Mouse (Mus musculus) megakaryocyte, embryonic 14.5 days (primary cell): Measurements from ENCODE around the gene Synrg. TPM values are rescaled to one million over a fixed set of nuclear protein-coding genes. Genes with fewer than 3 reads are reported as not detected.

Source experiments
- H3K27me3 ChIP-seq: replicated peaks from 2 replicates; pipeline ENCODE3; 2012; ENCODE audit warnings: inconsistent platforms
- H3K36me3 ChIP-seq: replicated peaks from 2 replicates; pipeline ENCODE3; 2012; ENCODE audit warnings: low read length, inconsistent platforms, mixed read lengths
- H3K4me1 ChIP-seq: 2 replicates; pipeline ENCODE4 v1.6.1; 2012; ENCODE audit warnings: inconsistent platforms
- H3K4me3 ChIP-seq: replicated peaks from 2 replicates; pipeline ENCODE3; 2012; ENCODE audit warnings: moderate library complexity, mild to moderate bottlenecking, inconsistent platforms
- H3K9me3 ChIP-seq: 2 replicates; pipeline ENCODE4 v1.6.1; 2012; ENCODE audit warnings: inconsistent platforms
- FLI1 ChIP-seq: IDR thresholded peaks from 2 replicates; pipeline ENCODE4 v1.6.1; 2012; ENCODE audit warnings: low read length, inconsistent platforms, mixed read lengths
- GATA1 ChIP-seq: IDR thresholded peaks from 3 replicates; pipeline ENCODE4 v1.6.1; 2012; ENCODE audit warnings: mixed read lengths, low read length, inconsistent platforms, borderline replicate concordance
- polyA plus RNA-seq: library from polyadenylated mRNA; stranded (reverse); fragments of >175 nt; gene quantifications from 2 replicates; pipeline ENCODE4 v1.2.3, GENCODE M21; 2012; ENCODE audit warnings: low replicate concordance; ENCODE audit not compliant: insufficient read depth

The Synrg gene
- polyA plus RNA-seq, 1 experiment = 2.2 TPM

DNA sequence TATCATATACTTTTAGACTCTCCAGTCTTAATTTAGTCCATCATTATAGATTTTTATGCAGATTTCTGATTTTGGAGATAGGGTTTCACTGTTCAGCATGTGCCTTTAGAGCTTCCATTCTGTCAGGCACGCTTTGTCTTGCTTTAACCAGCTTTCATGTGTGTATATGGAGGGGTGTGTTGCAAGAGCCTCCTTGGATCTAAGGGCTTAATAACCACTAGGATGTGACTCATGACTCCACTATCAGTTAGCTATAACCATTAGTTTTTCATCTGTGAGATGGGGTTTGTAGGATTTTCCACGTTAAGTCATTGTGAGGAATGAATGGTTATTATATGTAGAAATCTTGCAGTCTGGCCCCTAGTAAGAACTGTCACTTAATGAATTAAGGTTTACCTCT lies 7.4 kb upstream of the Synrg start:
- H3K9me3 ChIP-seq = no peaks in the 10 kb centered on the region
- peaks cover 5% of the 10 kb centered on the region; the same call in 1 of the 2 replicates for H3K4me1 ChIP-seq
- TF ChIP-seq GATA1 = no peak
- TF ChIP-seq FLI1 = no peak
- no peak overlapping the region for H3K4me3 ChIP-seq
- H3K27me3 ChIP-seq = no peaks in the 10 kb centered on the region
- peaks cover 97% of the 10 kb centered on the region for H3K36me3 ChIP-seq

DNA sequence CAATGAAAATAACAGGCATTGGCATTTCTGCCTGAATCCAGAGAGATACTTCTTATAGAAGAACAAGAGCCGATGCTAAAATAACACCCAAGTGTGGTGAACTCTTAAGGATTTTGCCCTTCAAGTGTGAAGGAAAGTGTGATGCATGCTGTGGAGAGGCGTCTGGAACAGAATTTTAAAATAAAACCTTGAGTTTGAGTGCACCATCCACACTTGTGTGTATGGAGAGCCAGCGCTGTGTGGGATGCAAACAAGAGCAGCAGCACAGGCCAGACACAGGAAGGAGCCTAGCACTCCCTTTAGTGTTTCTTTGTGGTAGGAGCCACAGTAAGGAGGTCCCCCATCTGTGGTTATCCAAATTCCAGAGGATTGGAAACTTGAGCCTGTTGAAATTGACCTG lies 2.2 kb upstream of the Synrg start:
- H3K27me3 ChIP-seq = no peaks in the 10 kb centered on the region
- peaks cover 28% of the 10 kb centered on the region for H3K4me1 ChIP-seq
- H3K36me3 ChIP-seq = peaks cover 60% of the 10 kb centered on the region
- H3K4me3 ChIP-seq = no peak overlapping the region
- TF ChIP-seq FLI1 (no peak), GATA1 (no peak)
- H3K9me3 ChIP-seq = no peaks in the 10 kb centered on the region

DNA sequence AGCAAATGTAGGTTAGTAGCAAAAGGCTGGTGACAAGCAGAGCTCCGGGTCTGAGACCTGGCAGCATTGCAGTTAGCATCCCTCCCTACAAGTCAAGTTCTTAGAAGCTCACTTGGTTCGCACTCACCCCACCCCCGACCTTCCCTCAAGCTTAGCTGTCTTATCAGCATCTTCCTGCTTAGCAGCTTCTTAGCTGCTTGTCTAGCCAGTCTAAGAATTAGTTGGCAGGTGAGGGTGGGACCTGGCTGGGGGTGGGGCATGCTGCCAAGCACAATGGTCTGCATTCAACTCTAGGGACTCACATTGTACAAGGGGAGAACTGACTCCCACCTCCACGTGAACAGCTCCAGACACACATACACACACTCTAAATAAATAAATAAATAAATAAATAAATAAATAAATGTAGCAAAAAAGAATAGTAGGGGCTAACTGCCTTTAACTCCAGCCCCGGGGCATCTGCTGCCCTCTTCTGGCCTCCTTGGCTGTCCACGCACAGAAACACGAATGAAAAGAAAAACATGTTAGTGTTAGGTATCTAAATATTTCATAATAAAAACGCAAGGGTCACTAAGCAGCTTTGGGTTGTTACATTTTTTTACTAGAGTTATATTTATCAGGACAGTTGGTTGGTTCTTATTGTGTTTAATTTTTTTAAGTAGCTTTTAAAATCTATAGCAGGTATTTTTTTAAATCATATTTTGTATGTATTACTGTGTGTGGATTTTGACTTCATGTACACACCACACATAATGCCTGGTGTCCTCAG lies 3.4 kb downstream of the Synrg start:
- Histone ChIP-seq H3K9me3 (no peaks in the 10 kb centered on the region), H3K36me3 (peaks cover 45% of the 10 kb centered on the region), H3K4me3 (no peak overlapping the region), H3K27me3 (no peaks in the 10 kb centered on the region), H3K4me1 (peaks cover 47% of the 10 kb centered on the region)
- TF ChIP-seq FLI1 (no peak), GATA1 (no peak)

DNA sequence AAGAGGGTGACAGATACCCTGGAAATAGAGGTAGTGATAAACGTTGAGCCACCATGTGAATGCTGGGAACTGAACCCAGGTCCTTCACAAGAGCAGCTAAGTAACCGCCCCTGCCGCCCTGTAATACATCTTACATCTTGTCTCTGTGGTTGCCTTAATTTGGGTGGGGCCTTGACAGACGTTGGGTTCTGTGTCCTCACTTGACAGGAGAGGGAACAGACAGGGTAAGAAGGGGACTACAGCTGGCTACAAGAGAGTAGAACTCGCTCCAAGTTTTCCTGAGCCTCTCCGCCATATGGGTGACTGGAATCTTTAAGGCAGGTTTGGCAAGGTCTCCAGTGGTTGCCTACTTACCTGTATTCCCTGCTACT lies 4.0 kb downstream of the Synrg start:
- H3K36me3 ChIP-seq = peaks cover 45% of the 10 kb centered on the region
- peaks cover 50% of the 10 kb centered on the region for H3K4me1 ChIP-seq

DNA sequence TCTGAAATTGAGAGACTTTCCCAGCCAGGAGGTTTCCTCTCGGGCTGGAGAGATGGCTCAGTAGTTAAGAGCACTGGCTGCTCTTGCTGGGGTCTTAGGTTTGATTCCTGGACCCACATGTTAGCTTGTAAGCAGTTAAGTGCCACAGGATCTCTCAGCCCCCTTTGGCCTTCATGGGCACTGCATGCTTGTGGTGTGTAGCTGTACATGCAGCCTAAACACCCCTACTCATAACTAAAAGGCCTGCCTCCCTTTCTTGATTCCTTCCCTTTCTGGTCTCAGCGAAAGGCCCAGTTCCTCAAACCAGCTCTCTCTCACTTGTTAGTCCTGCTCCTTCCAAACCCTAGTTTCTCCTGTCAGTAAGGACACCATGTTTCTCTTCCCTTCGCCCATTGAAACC lies 4.8 kb downstream of the Synrg start:
- Histone ChIP-seq H3K27me3 (no peaks in the 10 kb centered on the region), H3K36me3 (peaks cover 50% of the 10 kb centered on the region), H3K4me3 (no peak overlapping the region), H3K9me3 (no peaks in the 10 kb centered on the region), H3K4me1 (peaks cover 46% of the 10 kb centered on the region)
- TF ChIP-seq FLI1 (no peak), GATA1 (no peak)

More for the DNA sequence above, 4.0 kb downstream of the Synrg start:
- H3K4me3 ChIP-seq = no peak overlapping the region
- no peaks in the 10 kb centered on the region for H3K27me3 ChIP-seq
- TF ChIP-seq FLI1 = no peak
- no peak for TF ChIP-seq GATA1
- H3K9me3 ChIP-seq = no peaks in the 10 kb centered on the region

DNA sequence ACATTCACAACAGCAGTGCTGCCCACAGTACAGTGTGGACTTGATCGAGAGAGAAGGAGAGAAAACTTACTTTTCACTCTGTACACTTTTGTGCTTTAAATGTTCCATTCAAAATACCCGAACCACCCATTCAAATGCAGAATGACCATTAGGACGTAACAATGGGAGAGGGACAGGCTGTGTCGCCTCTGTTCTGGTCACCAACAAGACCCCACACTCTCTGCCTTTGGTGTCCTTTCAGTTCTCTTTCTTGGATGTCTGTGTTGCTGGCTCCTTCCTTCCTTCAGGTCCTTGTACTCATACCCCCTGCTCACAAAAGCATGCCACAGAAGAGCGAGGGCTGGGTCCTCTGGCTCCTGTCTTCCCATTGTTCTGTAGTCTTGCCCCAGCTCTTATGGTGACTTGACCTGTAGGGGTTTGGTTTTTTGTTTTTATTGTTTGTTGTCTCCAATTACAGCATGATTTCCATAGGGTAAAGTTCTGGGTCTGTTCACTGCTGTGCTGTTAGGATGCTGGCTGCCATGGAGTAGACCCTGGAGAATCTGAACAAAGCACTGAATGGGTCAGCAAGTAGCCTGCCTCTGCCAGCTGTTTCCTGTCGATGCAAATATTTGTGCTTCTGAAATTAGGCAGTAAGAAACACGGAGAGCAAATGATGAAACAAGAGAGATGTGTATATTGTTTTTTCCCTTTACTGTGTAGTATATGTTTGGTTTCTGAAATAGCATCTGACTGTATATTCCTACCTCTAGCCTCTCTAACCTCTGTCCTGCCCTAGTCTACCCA lies 10.5 kb downstream of the Synrg start:
- Histone ChIP-seq H3K4me3 (no peak overlapping the region), H3K9me3 (no peaks in the 10 kb centered on the region), H3K36me3 (peaks cover 94% of the 10 kb centered on the region), H3K4me1 (peaks cover 21% of the 10 kb centered on the region), H3K27me3 (no peaks in the 10 kb centered on the region)
- TF ChIP-seq FLI1 (no peak), GATA1 (no peak)

DNA sequence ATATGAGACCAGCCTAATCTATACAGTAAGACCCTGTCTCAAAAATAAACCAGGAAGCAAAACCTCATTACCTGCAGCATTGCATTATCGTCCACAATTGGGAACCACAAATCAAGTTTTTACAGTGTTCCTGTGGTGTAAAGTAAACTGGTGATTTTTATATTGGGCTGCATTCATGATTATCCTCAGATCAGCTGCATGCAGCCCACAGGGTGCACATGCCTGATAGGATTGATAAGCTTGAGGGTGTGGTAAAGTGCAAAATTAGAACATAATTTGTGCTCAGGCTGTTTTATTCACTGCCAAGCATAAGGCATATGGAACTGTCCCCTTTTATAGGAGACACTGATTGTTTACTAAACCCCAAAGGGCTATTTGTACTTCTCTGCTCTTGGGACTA lies 11.3 kb downstream of the Synrg start:
- peaks cover 95% of the 10 kb centered on the region for H3K36me3 ChIP-seq
- no peaks in the 10 kb centered on the region for H3K9me3 ChIP-seq

DNA sequence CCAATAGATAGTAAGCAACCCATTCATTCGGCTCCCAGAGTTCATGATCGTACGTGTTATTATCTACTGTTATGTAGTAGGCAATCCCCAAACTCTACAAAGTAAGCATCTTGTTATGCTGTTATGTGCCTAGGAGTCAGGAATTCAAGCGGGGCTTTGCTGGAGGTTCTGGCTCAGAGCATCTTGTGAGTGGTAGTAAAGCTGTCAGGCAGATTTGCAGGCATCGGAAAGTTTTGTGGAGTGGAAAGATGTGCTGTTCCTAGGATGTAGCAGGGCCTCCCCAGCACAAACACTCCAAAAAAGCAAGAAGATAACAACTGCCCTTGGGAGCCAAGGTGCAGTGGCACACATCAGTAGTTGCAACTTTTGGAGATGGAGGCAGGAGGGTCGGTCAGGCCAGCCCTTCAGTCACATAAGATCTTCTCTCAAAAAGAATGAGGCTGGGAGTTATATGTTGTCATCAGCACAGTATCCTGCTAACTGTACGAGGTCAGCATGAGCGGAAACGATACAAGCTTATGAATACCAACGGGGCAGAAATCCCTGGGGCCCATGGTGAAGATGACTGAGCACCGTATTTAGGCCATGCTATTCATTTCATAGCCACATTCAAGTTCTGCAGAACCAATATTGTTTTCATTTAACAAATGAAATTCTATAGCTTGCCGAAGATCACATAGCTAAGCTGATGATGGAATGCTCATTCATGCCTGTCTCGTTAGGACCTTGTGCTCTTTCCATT lies 12.2 kb downstream of the Synrg start:
- TF ChIP-seq GATA1 (no peak), FLI1 (no peak)
- no peaks in the 10 kb centered on the region for H3K27me3 ChIP-seq
- peaks cover 34% of the 10 kb centered on the region for H3K4me1 ChIP-seq
- H3K9me3 ChIP-seq = no peaks in the 10 kb centered on the region
- peaks cover 97% of the 10 kb centered on the region for H3K36me3 ChIP-seq
- no peak overlapping the region for H3K4me3 ChIP-seq

More for the DNA sequence above, 11.3 kb downstream of the Synrg start:
- TF ChIP-seq FLI1 (no peak), GATA1 (no peak)
- no peaks in the 10 kb centered on the region for H3K27me3 ChIP-seq
- peaks cover 29% of the 10 kb centered on the region for H3K4me1 ChIP-seq
- no peak overlapping the region for H3K4me3 ChIP-seq

DNA sequence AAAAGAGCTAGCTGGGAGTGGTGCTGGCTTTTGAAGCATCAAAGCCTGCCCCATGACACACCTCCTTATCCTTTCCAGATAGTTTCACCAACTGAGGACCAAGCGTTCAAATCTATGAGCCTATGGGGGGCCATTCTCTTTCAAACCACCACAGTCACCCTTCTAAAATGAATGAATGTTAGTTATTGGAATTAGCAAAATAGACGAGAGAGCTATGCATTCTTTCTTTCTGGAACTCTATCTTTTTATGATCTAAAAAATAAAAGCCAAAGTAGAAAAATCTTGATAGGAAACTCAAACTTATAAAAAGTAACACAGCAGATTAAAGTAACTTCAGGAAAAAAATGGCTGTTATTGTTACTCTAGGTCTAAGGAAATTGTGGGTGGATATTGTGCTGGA lies 13.6 kb downstream of the Synrg start:
- Histone ChIP-seq H3K4me3 (no peak overlapping the region), H3K27me3 (no peaks in the 10 kb centered on the region), H3K9me3 (no peaks in the 10 kb centered on the region), H3K4me1 (peaks cover 33% of the 10 kb centered on the region), H3K36me3 (peaks cover 96% of the 10 kb centered on the region)
- TF ChIP-seq GATA1 (no peak), FLI1 (no peak)

DNA sequence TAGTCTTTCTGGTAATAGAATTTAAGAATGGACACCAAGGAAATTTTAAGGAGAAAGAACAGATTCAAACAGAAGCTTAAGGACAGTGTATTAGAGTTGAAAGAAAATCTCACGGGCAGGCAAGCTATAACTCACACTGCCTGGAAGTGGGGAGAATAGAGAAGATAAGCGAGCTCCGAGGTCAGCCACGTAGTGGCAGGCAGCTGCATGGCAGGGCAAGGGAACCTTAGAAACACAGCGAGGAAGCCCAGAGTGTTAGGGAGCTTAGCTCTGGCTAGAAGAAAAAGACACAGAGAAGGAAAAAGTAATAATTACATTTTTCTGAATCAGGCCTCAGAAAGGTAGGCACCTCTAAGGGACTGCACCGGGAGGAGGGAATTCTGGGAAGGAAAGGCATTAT lies 15.8 kb downstream of the Synrg start:
- H3K4me3 ChIP-seq = no peak overlapping the region

More for the DNA sequence above, 15.8 kb downstream of the Synrg start:
- Histone ChIP-seq H3K36me3 (peaks cover 96% of the 10 kb centered on the region), H3K4me1 (peaks cover 25% of the 10 kb centered on the region), H3K9me3 (no peaks in the 10 kb centered on the region), H3K27me3 (no peaks in the 10 kb centered on the region)
- TF ChIP-seq GATA1 = no peak
